Mouse (Mus musculus): Measurements from ENCODE around the gene Asb10.
"Not testable (repeated sequence)": the region's sequence is repeated elsewhere in the genome, so short reads cannot be mapped to it uniquely, and the experiment has no call there.

Gene Asb10

DNA sequence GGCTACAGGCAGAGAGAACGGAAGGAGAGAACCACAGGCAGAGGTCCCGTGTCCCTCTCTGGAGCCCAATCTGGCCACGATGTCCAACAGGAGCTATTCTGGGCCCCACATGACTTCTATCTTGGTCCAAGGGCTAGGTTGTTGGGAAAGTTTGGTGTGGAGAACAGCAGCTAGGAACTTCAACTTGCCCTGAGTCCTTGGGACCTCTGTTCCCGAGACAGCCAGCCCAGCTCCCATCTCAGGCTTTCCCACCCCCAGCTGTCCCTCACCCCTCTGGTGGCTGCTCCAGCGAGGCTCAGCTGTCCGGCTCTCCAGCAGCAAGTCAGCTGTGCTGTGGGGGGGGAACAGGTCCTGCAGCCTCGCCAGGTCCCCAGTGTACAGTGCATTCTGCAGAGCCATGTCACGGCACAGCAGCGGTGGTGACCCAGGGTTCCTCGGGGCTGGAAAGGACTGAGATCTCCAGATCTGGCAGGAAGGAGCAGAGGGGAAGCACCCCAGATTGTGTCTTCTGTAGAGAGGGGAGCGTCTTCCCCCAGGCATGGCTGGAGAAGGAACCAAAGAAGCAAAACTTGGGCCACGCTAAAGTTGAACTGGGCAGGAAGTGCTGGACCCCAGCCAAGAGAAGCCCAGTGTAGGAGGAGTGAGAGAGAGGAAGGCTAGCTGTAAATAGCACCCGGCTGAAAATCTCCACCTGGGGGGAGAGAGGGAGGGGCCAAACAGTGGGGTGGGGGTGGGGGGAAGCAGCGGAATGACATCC lies at the start of gene Asb10:
Asb10 (minus strand) TSS at position 592 of the 757 bp plus-strand sequence.
- DNase-seq (ENCODE audit: low spot score): peak; percentile 43

DNA sequence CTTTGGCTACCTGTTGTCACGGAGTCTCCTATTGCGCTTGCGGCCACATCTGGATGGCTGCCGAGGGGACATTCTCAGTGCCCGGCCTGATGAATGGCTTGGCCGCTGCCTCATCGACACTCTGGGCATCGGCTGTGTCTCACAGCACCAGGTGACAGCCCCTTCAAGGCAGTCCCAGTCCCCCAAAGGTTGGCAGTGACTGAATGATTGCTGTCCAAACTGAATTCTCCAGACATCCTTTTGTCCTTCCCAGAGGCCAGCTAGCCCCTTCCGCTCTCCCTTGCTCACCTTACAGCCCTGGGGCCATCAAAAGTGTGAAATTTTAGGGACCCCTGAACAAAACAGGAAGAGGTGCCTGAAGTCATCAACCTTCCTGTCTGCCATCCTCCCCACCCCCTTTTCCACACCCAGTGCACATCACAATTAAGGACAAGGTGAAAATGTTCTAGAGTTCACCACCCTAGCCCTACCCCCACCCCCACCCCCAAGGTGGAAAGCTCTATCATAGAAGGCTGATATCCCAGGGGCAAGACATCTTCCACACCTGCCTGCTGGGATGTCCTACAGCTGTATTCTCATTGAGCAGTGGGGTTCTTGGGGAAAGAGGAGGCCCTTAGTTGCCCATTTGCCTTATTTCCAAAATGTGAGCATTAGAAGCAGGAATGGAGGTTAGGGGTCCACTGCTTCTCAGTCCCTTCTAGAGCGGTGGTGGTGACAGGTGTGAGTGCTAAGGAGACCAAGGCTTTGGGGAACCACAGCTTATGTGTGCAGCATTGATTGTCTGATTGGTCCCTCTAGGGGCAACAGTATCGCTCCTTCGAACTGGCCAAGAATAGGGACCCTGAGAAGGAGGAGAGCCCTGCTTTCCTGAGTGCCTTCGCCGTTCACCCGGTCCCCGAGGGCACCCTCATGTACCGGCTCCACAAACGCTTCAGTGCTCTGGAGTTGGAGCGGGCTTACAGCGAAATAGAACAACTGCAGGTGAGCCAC lies 49.0 kb upstream of the Asb10 start:
- DNase-seq (ENCODE audit: low spot score): no peak

DNA sequence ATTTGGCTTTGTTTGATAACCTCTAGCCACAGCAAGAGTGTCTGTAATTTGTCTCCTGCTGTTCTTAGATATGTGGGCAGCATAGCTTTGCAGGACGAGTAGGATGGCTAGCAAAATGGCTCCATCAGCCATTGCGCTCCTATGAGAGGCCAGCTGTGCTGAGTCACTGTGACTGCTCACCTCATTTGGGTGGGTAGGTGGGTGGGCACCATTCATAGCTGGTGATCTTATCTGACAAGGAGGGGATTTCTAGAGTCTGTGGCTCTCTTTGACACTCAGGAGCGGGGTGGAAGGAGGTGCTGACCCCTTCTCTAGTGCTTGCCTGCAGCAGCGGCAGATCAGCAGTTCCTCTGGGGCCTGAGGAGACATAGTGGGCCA lies 46.4 kb upstream of the Asb10 start:
- DNase-seq (ENCODE audit: low spot score): no peak

GRCm38 (mm10) chr5:24586547-24587199 lies 45.9 kb upstream of the Asb10 start, which contains the start of gene Chpf2:
Gene Chpf2, plus strand, starts transcription at chr5:24586741.
- peak; percentile 60 for DNase-seq (ENCODE audit: low spot score)

GRCm38 (mm10) chr5:24586106-24586505 lies 45.3 kb upstream of the Asb10 start:
- no peak for DNase-seq (ENCODE audit: low spot score)

DNA sequence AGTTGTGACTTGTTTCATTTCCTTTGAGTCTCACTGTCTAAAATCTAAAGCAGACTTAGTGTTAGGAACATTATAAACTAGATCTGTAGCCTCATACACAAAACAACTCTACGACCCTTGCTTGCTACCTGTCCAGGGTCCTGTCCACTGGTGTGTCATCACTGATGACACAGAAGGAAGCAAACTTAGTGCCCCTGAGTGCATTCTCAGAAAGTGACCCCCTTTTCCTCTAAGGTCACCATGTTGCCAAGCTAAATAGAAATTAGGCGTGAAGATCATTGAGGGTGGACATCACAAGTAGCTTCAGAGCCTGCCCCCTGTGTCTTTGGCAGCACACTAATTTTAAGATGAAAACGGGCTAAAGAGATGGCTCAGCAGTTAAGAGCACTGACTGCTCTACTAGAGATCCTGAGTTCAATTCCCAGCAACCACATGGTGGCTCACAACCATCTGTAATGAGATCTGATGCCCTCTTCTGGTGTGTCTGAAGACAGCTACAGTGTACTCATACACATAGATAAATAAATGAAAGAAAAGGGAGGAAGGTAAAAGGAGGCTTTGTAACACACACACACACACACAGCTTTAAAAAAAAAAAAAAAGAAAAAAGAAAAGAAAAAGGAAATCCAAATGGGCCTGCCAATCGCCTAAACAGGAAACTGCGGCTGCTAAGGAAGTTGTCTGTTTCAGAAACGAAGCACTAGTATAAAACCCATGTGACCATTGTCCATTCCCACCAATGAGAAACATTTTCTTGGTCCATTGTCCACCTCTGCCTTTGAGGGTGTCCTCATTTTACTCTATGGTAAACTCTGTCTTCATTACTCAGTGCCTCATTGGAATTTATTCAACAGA lies 37.6 kb upstream of the Asb10 start:
- DNase-seq (ENCODE audit: low spot score): no peak

- peak; percentile 99 for DNase-seq (ENCODE audit: low spot score)
These were observed 36.6 kb upstream of the Asb10 start, which contains the start of gene Abcf2 for GRCm38 (mm10) chr5:24577183-24577929. Gene Abcf2, minus strand, starts transcription at chr5:24577467.

DNA sequence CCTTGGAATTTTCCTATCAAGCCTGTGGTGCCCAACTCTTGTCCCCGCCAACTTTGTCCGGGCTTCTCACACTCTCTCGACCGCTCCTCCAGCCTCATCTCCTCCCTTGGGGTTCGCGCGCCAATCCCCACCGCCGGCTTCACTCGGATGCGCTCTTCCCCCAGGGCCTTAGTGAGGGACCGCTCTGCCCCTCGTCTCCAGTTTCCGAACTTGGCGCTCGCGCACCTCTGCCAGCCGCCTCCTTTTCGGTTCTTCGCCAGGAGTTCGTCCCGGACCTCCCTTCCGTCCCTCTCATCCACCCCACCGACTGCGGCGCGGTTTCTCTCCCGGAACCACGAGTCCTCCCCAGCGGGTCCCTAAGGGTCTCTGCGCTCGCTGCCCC lies 36.0 kb upstream of the Asb10 start:
- no peak for DNase-seq (ENCODE audit: low spot score)

DNA sequence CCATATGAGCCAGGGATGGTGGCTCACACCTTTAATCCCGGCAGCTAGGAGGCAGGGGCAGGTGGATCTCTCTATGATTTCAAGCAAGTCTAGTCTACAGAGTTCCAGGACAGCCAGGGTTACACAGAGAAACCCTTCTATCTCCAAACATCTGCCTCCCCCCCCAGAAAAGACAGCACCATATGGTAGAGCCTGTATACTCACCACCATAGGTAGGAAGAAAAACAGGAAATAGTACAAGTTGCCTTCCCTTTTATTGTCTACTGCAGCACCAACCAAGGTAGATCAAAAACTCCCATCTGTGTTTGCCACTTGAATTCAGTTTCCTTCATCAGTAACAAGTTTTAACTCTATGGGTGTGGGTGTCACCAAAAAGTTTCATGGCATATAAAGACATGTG lies 35.2 kb upstream of the Asb10 start:
- no peak for DNase-seq (ENCODE audit: low spot score)

DNA sequence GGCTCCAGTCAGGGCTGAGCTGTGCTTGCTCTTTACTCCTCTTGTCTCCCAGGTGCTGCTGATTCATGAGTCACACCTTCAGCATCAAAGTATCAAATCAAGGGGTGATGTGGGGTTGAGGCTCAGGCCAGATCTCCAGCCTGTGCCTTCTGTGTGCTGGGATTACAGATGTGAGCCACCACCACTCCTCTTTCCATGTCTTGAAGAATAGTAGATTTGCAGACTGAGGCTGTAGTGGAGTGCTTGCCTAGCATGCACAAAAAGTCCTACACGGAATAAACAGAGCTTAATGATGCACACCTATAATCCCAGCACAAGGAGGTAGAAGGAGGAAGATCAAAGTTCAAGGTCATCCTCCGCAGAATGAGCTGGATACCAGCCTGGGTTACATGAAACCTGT lies 15.9 kb upstream of the Asb10 start, which contains the start of gene 4931409K22Rik:
4931409K22Rik (minus strand) TSS at position 101 of the 400 bp plus-strand sequence.
- DNase-seq (ENCODE audit: low spot score): no peak

DNA sequence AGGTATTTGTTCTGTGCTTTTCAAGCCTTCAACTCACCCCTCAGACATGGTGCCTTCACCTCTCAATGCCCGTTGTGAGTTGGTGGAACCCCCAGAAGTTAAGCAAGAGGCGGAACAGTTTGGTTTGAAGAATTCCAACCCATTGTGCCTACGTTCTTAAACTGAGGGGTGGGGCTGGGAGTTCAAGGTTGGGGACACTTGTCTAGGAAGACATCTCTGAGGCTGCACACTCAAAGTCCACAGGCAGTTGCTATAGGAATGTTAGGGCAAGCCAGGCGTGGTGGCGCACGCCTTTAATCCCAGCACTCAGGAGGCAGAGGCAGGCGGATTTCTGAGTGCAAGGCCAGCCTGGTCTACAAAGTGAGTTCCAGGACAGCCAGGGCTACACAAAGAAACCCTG lies 14.6 kb upstream of the Asb10 start:
- not testable (repeated sequence) for DNase-seq (ENCODE audit: low spot score)

GRCm38 (mm10) chr5:24553621-24554244 lies 13.0 kb upstream of the Asb10 start:
- DNase-seq (ENCODE audit: low spot score): no peak

GRCm38 (mm10) chr5:24551317-24551688 lies 10.5 kb upstream of the Asb10 start:
- no peak for DNase-seq (ENCODE audit: low spot score)

DNA sequence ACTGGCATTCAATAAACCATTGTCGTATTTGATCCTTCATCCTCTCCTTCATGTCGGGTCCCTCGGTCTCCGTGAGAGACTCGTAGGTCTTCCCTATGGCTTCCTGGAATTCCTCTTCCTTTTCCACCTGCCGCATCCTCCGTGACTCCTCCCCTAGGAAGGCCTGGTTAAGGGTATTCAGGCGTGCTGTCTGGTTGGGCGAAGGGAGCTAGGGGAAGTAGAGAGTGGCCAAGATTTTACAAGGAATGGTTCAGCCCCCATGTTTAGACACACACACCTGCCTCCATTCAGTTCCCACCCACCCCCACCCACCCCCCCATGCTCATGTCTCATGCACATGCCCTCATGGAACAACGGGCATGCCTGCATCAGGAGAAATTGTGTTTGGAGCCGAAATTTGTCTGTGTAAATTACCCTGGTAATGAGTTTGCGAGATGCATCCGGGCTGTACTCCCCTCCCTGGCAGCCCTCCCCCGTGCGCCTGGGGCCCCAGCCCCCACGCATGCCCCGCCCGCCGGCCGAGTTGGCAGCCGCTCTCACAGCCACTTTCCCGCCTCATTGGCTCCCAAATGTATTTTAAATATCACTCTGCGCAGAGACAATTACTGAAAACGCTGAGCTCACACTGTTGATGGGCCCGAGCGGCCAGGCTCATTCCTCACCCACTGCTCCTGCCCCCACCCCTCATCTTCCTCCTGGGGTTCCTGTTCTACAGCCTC lies 10.0 kb upstream of the Asb10 start:
- DNase-seq (ENCODE audit: low spot score): no peak

DNA sequence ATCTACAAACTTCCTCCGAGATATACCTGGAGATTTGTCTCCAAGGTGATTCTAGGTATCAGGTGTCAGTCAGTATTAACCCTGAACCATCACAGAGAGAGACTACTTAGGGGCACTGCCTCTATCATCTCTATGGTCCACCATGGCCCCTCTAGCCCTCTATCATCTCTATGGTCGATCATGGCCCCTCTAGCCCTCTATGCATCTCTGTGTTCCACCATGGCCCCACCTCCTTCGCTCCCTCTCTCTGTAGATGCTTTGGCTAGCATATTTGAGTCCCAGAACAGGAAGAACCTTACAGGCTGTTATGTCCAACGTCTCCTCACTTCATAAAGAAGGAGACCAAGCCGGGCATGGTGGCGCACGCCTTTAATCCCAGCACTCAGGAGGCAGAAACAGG lies 1.9 kb upstream of the Asb10 start:
- no peak for DNase-seq (ENCODE audit: low spot score)

GRCm38 (mm10) chr5:24541144-24541569 lies 379 bp upstream of the Asb10 start:
- no peak for DNase-seq (ENCODE audit: low spot score)

DNA sequence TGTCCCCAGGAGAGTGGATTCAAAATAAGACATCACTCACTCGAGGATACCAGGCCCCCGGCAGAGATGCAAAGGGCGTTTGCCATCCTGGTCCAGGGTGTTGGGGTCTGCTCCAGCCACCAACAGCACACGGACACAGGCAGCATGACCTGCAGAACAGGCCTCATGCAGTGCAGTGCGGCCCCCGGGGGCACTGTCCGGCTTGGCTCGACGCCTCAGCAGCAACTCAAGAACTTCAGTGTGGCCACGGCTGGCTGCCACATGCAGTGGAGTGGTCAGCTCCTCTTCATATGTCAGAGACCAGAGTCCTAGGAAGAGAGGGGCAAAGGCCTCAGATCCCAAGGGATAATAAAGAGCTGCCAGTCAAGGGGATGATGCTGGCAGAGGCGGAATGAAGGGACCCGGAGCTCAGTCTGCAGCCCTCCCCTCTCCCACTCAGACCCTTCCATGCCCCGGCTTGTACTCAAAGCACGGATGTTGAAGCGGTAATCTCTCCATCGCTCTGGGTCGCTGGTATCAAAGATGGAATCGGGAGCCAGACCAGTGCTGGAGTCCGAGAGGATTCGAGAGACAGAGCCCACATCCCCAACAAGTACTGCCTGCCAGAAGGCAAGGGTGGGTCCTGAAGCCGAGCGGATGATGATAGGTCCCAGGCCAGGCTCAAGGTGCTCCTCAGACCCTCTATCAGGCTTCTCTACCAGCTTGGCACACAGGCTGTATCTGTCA lies 1.0 kb downstream of the Asb10 start:
- no peak for DNase-seq (ENCODE audit: low spot score)

- no peak for DNase-seq (ENCODE audit: low spot score)
These were observed 3.2 kb downstream of the Asb10 start for GRCm38 (mm10) chr5:24537618-24538017.

GRCm38 (mm10) chr5:24536511-24536910 lies 4.3 kb downstream of the Asb10 start:
- no peak for DNase-seq (ENCODE audit: low spot score)

Measured in urinary bladder, postnatal 25 days (tissue).